15 mouse cellular contexts compared by ENCODE assay signal in the genomic region with DNA sequence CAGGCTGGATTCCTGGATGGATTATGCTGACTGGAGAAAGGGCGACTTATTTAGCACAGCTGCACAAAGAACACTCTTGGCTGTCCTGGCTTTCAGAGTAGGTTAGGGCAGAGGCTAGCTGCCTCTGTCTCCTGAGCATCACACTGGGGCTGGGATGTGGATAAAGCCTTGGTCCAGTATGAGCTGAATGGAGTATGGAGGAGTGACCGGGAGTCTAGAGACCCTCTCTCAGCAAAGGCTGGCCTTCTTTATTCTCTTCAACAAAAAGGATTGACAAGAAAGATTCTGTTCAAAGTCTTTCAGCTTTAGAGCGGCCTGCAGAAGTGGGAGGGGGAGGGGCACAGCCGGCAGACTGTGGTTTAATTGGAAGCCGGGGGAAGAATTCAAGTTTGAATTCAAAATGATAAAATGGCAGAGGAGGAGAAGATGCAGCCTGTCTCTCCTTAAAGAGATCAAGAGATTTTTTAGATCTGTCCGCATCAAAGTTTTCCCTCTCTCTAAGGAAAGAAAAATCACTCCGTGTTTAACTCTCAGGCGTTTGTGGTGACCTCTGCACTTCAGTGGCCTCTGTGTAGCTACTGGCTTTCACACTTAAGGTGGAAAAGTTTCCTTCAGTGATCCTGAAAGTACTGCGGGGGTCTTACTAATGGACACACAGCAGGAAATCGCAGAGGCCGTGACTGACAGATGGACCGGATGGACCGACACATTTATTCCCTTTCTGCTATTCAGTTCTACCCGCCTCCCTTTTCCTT. TPM values are rescaled to one million over a fixed set of nuclear protein-coding genes. Genes with fewer than 3 reads are reported as not detected.
A peak's percentile ranks its signal among the peaks of the same experiment; 100 is the strongest.
DNase-seq lines count a peak whose midpoint lies in the region; ATAC-seq lines count a peak whose summit lies in the region.
"Had no signal": no experiment of that assay in that cellular context is flagged by ENCODE, and none has a peak within 500 bp of the region (broad histone marks: within the 10 kb centered on the region; RNA-seq: fewer than 3 reads in every experiment).

No protein-coding gene starts in this region.

- no peak overlapping the region for H3K27ac ChIP-seq in limb, embryonic 11.5 days (replicated peaks; ENCODE audit: low read depth, low read length)
- H3K27ac ChIP-seq in limb, embryonic 10.5 days: no peak overlapping the region
- peak overlapping the region; percentile 41; the same call in 1 of the 2 replicates for H3K27ac ChIP-seq in midbrain, embryonic 14.5 days (replicated peaks; ENCODE audit: low read depth, low read length)
- H3K27ac ChIP-seq: embryonic facial prominence, embryonic 13.5 days; heart, embryonic 13.5 days; limb, embryonic 15.5 days; macrophage had no signal

- no peak overlapping the region for H3K4me2 ChIP-seq in limb, embryonic 11.5 days (ENCODE audit: low read depth, severe bottlenecking)
- H3K4me2 ChIP-seq in midbrain, embryonic 14.5 days (ENCODE audit: low read length): no peak overlapping the region
- H3K4me2 ChIP-seq: embryonic facial prominence, embryonic 13.5 days; heart, embryonic 13.5 days; limb, embryonic 15.5 days had no signal

- DNase-seq in heart, adult 11 months: peak; percentile 82
- no peak for DNase-seq in heart, postnatal 14 days
- DNase-seq in limb, embryonic 11.5 days (ENCODE audit: low spot score): no peak
- DNase-seq in limb, embryonic 10.5 days (ENCODE audit: low spot score): no peak
- DNase-seq in embryo, embryonic 9.5 days (ENCODE audit: extremely low spot score): peak; percentile 45
- DNase-seq in midbrain, embryonic 14.5 days: peak; percentile 71
- DNase-seq in spleen, postnatal 4 days (ENCODE audit: low spot score in 2 of 2): no peak
- no peak for DNase-seq in urinary bladder, adult 2 months (ENCODE audit: low spot score)
- DNase-seq: cerebellum, adult 9-10 months; lung, adult 18-20 months had no signal

- 0 out of 2 replicates have a peak, but pooled peaks cover 8% of the 10 kb centered on the region for H3K4me1 ChIP-seq in limb, embryonic 11.5 days (ENCODE audit: control insufficient read depth, insufficient read depth, low read length)
- peaks cover 33% of the 10 kb centered on the region for H3K4me1 ChIP-seq in limb, embryonic 10.5 days
- peaks cover 7% of the 10 kb centered on the region for H3K4me1 ChIP-seq in midbrain, embryonic 14.5 days (ENCODE audit: control insufficient read depth, insufficient read depth, low read length)

- 57% methylated on average over 14 of the region's 14 CpGs for WGBS in limb, embryonic 11.5 days
- WGBS in limb, embryonic 10.5 days: 61% methylated on average over 14 of the region's 14 CpGs
- WGBS in midbrain, embryonic 14.5 days: 22% methylated on average over 14 of the region's 14 CpGs

- no peaks in the 10 kb centered on the region for H3K9me3 ChIP-seq in limb, embryonic 11.5 days (ENCODE audit: control insufficient read depth, low read length)
- H3K9me3 ChIP-seq in limb, embryonic 10.5 days (replicated peaks): no peaks in the 10 kb centered on the region
- H3K9me3 ChIP-seq in midbrain, embryonic 14.5 days (ENCODE audit: control insufficient read depth, low read length): no peaks in the 10 kb centered on the region
- H3K9me3 ChIP-seq: embryonic facial prominence, embryonic 13.5 days; heart, embryonic 13.5 days; limb, embryonic 15.5 days had no signal

- 0 out of 2 replicates have a peak overlapping the region, but pooled peaks have one; percentile 9 for H3K9ac ChIP-seq in limb, embryonic 11.5 days (ENCODE audit: low read length)
- 0 out of 2 replicates have a peak overlapping the region, but pooled peaks have one; percentile 16 for H3K9ac ChIP-seq in midbrain, embryonic 14.5 days (replicated peaks; ENCODE audit: low read length)
- H3K9ac ChIP-seq: embryonic facial prominence, embryonic 13.5 days; heart, embryonic 13.5 days; limb, embryonic 15.5 days had no signal

- H3K36me3 ChIP-seq in limb, embryonic 11.5 days (ENCODE audit: control insufficient read depth, insufficient read depth, low read length): no peaks in the 10 kb centered on the region
- H3K36me3 ChIP-seq in limb, embryonic 10.5 days: no peaks in the 10 kb centered on the region
- H3K36me3 ChIP-seq in midbrain, embryonic 14.5 days (ENCODE audit: control insufficient read depth, insufficient read depth, low read length): no peaks in the 10 kb centered on the region
- H3K36me3 ChIP-seq: embryonic facial prominence, embryonic 13.5 days; heart, embryonic 13.5 days; limb, embryonic 15.5 days had no signal

- H3K27me3 ChIP-seq in limb, embryonic 11.5 days (ENCODE audit: control insufficient read depth, insufficient read depth, low read length): no peaks in the 10 kb centered on the region
- peaks cover 35% of the 10 kb centered on the region for H3K27me3 ChIP-seq in limb, embryonic 10.5 days (ENCODE audit: low read depth, poor library complexity, severe bottlenecking)
- no peaks in the 10 kb centered on the region for H3K27me3 ChIP-seq in midbrain, embryonic 14.5 days (ENCODE audit: control insufficient read depth, insufficient read depth, low read length)
- H3K27me3 ChIP-seq: limb, embryonic 15.5 days had no signal

- intact Hi-C loops in heart, postnatal 14 days (cut with DNase I): no loop called here

- no peak overlapping the region for H3K4me3 ChIP-seq in limb, embryonic 11.5 days (ENCODE audit: low read depth, low read length)
- no peak overlapping the region for H3K4me3 ChIP-seq in limb, embryonic 10.5 days
- H3K4me3 ChIP-seq in midbrain, embryonic 14.5 days (replicated peaks; ENCODE audit: low read depth, low read length): no peak overlapping the region
- H3K4me3 ChIP-seq: embryonic facial prominence, embryonic 13.5 days; heart, embryonic 13.5 days; limb, embryonic 15.5 days; myocyte had no signal

- no peak for ATAC-seq in limb, embryonic 11.5 days (ENCODE audit: insufficient number of reproducible peaks, low FRiP score, low TSS enrichment, low read depth)
- ATAC-seq in midbrain, embryonic 14.5 days (ENCODE audit: low FRiP score, low TSS enrichment): no peak

RNA-seq across cellular contexts. Expression of gene Zfp366, which starts 34.9 kb away (rescaled TPM):
- total RNA-seq in heart, postnatal 14 days (2021): 10 to 100 TPM; 19.7 to 21.2 TPM
- polyA plus RNA-seq in limb, embryonic 11.5 days (2014; fragmentation: Nextera tagmentation; extraction: Ambion mirVana): 0.53 and 1.1 TPM in 2 replicates
- polyA plus RNA-seq in limb, embryonic 10.5 days (2016; fragmentation: Nextera tagmentation; extraction: Ambion mirVana): 0.36 and 0.50 TPM in 2 replicates
- 0.43 and 0.79 TPM in 2 replicates for polyA plus RNA-seq in midbrain, embryonic 14.5 days (2014; fragmentation: Nextera tagmentation; extraction: Ambion mirVana)
- polyA plus RNA-seq in urinary bladder, adult 2 months (2012; rRNA removed): 1.1 and 3.0 TPM in 2 replicates

Comparison
In these comparisons a context has a peak if more than half of its experiments do, and no peak if none do; other contexts are left out.
1. DNase-seq: peak in heart, adult 11 months (single experiment), embryo, embryonic 9.5 days (single experiment) and midbrain, embryonic 14.5 days (single experiment); none in heart, postnatal 14 days (0 of 2), limb, embryonic 11.5 days (single experiment), limb, embryonic 10.5 days (single experiment), spleen, postnatal 4 days (0 of 2) and urinary bladder, adult 2 months (single experiment).